Mouse (Mus musculus) lung, adult 2 months (tissue): ENCODE data around the gene Rcan2. TPM values are rescaled to one million over a fixed set of nuclear protein-coding genes. Genes with fewer than 3 reads are reported as not detected.

ENCODE experiments used
- DNase-seq: peaks from one replicate; pipeline ENCODE4 v3.0.0; 2022
- H3K4me1 ChIP-seq: fragments of 200-500 bp; 2 replicates; pipeline ENCODE4 v1.6.1; 2011; ENCODE audit warnings: low read length; ENCODE audit not compliant: control insufficient read depth, insufficient read depth
- H3K4me3 ChIP-seq: fragments of 200-500 bp; replicated peaks from 2 replicates; pipeline ENCODE3; 2011; ENCODE audit warnings: low read depth, mild to moderate bottlenecking, control low read depth, low read length; ENCODE audit errors: extremely low read depth
- CTCF ChIP-seq: fragments of 200-500 bp; IDR thresholded peaks from 2 replicates; pipeline ENCODE4 v1.5.1; 2011; ENCODE audit warnings: mild to moderate bottlenecking, low read length, control low read depth; ENCODE audit not compliant: insufficient read depth
- POLR2A ChIP-seq: fragments of 200-500 bp; IDR thresholded peaks from 2 replicates; pipeline ENCODE4 v1.6.1; 2011; ENCODE audit warnings: low read depth, mild to moderate bottlenecking, control low read depth, low read length, borderline replicate concordance; ENCODE audit errors: extremely low read depth
- WGBS: fragments of 180-500 bp; shearing (Covaris S2); methylation state at CpG from one replicate; pipeline ENCODE4 v1.1.7; 2018; 5-methylcytosine and 5-hydroxymethylcytosine counted together
- polyA plus RNA-seq: library from polyadenylated mRNA; depleted of rRNA; stranded (reverse); fragments of >200 nt; gene quantifications from 2 replicates; pipeline ENCODE4 v1.2.3, GENCODE M21; 2012

The Rcan2 gene
- polyA plus RNA-seq, 1 experiment = 19.4 TPM

DNA sequence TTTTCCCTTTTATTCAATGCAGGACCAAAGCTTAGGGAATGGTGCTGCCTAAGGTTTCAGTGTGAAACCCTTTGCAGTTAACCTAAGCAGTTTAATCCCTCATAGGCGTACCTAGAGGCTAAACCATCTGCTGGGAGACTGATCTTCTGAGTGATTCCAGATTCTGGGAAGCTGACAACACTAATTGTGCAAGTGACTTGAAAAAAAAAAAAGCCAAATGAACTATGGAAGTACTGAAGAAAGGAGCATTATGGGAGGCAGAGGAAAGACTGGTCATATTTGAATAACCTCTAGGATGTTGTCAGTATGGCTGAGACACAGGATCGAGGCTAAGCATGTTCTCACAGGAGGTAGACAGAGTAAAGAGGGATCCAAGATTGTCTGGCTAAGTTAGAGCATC lies 241.2 kb downstream of the Rcan2 start:
- no peak overlapping the region for H3K4me3 ChIP-seq
- WGBS = 66% methylated on average over 2 of the region's 2 CpGs
- no peak for DNase-seq
- no peaks in the 10 kb centered on the region for H3K4me1 ChIP-seq
- no peak for TF ChIP-seq CTCF

DNA sequence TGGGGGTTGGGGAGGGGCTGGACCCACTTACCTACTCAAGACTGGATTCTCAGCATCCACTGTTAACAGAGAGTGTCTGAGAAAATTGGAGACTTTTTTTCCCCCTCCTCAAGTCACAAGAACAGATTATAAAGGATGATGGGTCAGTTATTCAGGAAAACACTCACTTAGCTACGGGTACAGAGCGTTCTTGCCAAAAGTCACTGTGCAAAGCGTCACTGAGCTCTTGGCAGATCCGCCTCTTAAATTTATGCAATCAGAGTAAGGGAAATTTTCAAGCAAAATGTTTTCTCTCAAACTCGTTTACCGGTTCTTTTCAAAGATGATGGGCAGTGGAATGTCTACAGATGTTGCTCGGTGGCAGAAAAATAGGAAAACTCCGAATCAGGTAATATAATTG lies 241.7 kb downstream of the Rcan2 start:
- Histone ChIP-seq H3K4me1 (no peaks in the 10 kb centered on the region), H3K4me3 (no peak overlapping the region)
- DNase-seq = no peak
- 68% methylated on average over 8 of the region's 8 CpGs for WGBS
- TF ChIP-seq POLR2A = no peak
- TF ChIP-seq CTCF = no peak

DNA sequence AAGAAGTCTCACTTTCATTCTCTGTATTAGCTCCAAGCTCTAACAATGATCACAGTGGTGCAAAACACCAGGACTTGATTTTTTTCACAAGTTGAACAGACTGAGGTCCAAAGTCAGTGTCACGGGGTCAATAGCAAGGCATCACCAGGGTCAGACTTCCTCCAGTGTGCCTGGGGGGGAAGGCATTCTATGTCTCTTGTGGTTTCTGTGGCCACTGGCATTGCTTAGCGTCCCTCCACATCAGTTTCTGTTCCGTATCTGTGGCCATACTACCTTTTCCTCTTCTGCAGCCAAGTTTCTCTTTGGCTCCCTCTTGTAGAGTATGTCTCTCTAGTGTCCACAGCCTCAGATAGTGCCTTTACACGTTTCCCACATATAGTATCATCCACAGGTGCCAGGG lies 252.3 kb downstream of the Rcan2 start:
- DNase-seq = no peak
- TF ChIP-seq POLR2A (no peak), CTCF (no peak)
- no peaks in the 10 kb centered on the region for H3K4me1 ChIP-seq
- 60% methylated on average over 4 of the region's 4 CpGs for WGBS
- no peak overlapping the region for H3K4me3 ChIP-seq

DNA sequence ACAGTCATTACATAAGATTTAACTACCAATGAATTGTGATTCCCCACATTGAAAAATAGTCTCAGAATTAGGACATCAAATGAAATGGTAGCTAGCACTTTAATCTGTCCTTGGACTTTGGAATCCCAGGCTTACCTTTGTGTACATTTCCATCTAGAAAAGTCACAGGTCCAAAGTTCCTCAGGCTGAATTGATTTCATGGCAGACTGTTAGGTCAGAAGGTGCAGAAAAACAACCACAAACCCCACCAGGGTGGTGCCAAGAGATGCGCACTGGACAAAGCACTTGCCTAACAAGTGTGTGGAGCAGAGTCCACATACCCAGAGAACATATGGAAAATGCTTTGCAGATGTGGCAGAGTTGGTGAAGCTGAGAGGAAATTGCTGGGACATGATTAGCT lies 256.0 kb downstream of the Rcan2 start:
- H3K4me3 ChIP-seq = no peak overlapping the region
- TF ChIP-seq POLR2A = no peak
- TF ChIP-seq CTCF = no peak
- 90% methylated on average over 1 of the region's 1 CpGs for WGBS
- H3K4me1 ChIP-seq = no peaks in the 10 kb centered on the region
- DNase-seq = no peak

DNA sequence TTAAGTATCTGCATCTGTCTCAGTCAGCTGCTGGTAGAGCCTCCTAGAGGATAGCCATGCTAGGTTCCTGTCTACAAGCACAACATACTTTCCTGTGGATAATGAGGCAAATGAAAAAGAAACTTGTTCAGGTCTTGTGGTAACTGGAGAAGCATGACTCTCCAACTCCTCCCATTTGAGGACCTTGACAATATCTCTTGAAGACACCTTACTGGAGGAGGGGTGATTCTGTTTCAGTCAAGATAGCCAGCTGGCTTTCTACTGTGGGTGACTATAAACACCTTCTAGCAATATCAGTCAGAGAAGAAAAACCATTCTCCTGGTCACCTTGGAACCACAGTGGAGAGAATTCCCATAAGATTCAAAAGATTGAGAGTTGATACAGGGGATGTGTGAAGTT lies 257.0 kb downstream of the Rcan2 start:
- H3K4me1 ChIP-seq = no peaks in the 10 kb centered on the region
- TF ChIP-seq POLR2A = no peak
- no peak overlapping the region for H3K4me3 ChIP-seq
- DNase-seq = no peak

DNA sequence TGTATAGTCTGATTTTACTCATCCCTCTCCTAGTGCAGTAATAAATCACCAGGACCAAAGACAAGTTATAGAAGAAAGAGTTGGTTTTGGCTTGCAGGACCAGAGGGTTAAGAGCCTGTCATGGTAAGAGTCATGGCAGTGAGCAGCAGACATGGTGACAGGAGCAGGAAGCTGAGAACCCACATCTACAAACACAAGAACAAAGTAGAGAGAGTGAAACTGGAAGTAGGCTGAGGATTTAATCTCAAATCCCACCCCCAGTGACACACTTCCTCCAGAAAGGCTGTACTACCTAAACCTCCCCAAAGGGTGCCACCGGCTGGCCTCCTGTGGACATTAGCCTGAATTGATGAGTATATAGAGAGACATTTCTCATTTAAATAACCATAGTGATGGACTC lies 259.6 kb downstream of the Rcan2 start:
- TF ChIP-seq CTCF = no peak
- TF ChIP-seq POLR2A = no peak
- no peak overlapping the region for H3K4me3 ChIP-seq
- no peak for DNase-seq
- H3K4me1 ChIP-seq = no peaks in the 10 kb centered on the region
- WGBS = 78% methylated on average over 1 of the region's 1 CpGs

DNA sequence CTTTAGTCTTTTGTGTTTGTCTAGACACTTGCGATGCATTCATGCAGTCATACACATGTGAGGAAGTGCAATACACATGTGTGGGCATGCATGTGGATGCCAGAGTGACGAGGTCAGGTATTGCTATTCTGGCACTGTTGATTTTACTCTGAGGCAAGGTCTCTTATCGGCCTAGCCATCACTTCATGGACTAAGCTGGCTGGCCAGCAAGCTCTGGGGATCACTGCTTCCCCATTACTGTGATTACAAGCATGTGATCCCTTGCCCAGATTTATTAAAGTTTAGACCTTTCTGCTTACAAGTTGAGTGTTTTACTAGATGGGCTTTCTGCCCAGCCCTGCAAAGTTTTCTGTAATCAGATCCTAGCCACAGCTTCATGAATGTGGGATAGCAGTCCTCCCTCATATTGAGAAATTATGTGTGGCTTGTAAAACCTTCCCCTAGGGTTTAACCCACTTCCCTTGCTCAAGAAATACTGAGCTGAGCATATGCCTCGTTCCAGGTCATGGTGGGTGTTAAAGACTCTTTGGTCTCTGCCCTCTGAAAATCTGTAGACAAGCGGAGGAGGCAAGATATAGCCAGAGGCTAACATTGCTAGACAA lies 260.2 kb downstream of the Rcan2 start:
- 70% methylated on average over 5 of the region's 5 CpGs for WGBS
- no peaks in the 10 kb centered on the region for H3K4me1 ChIP-seq
- TF ChIP-seq POLR2A (no peak), CTCF (no peak)
- no peak for DNase-seq
- H3K4me3 ChIP-seq = no peak overlapping the region

DNA sequence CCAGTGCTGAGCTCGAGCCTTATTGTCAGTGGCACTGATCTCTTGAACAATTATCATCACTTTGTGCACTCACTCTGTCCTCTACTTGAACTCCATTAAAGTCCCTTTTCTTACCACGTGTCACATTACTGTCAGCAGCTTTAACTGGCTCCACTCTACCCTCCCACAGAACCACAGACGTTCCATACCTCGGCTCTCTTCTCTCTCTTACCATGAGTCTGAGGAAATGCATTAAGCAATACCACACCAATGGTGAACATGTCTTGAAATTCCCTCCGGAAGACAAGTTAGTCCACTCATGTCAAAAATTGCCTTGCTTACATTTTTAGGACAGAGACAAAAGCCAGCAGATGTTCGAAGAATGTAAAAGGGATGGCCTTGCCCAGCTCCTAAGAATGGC lies 267.7 kb downstream of the Rcan2 start:
- WGBS = 68% methylated on average over 6 of the region's 6 CpGs
- Histone ChIP-seq H3K4me3 (no peak overlapping the region), H3K4me1 (no peaks in the 10 kb centered on the region)
- TF ChIP-seq POLR2A = no peak
- no peak for TF ChIP-seq CTCF
- DNase-seq = no peak

DNA sequence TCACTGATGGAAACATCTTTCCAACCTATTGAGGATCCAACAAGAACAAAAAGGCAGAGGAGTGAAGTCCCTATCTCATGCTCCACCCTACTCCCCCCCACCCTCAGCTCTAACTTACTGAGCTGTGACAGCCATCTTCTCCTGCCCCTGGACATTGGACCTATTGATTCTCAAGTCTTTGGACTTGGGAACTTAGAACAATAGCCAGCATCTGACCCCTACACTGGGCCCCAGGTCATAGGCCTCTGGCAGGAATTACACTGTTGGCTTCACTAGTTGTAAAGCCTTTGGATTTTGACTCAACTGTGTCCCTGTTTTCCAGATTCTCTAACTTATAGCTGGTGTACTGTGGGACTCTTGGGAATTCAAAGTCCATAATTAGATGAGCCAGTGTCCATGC lies 270.5 kb downstream of the Rcan2 start:
- Histone ChIP-seq H3K4me1 (peaks cover 4% of the 10 kb centered on the region; the same call in 1 of the 2 replicates), H3K4me3 (no peak overlapping the region)
- TF ChIP-seq POLR2A (no peak), CTCF (no peak)
- DNase-seq = no peak

DNA sequence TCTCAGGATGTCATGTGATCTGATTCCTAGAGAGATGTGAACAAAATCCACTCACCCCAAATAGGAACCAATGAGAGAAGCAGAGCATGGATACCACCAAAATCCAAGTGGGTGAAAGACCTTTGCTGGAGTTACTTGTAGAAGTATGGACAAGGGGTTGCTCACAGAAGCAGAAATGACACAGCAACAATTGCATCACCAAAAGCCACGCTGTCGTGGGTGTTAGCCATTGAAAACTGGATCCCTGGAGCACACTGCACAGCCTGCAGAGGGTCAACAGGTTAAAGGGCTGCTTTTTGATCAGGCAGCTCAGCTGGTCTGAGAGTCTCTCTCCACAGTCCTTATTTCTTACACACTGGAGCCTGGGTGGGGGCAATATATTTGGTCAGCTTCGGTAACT lies 274.4 kb downstream of the Rcan2 start:
- peak; percentile 19 for DNase-seq
- 65% methylated on average over 3 of the region's 3 CpGs for WGBS
- H3K4me1 ChIP-seq = peaks cover 4% of the 10 kb centered on the region
- peak overlapping the region; percentile 35 for H3K4me3 ChIP-seq
- TF ChIP-seq CTCF = no peak
- no peak for TF ChIP-seq POLR2A
